Mouse (Mus musculus) liver, postnatal 0 days (tissue): ENCODE measurements around the gene Tnpo3. TPM values are rescaled to one million over a fixed set of nuclear protein-coding genes. Genes with fewer than 3 reads are reported as not detected.

ENCODE experiments used
- ATAC-seq: fragments of 200-750 bp; cut with Nextera tagmentation; 2 replicates; pipeline ENCODE4 v1.8.0; 2017; ENCODE audit warnings: mild to moderate bottlenecking, moderate library complexity
- DNase-seq: peaks from one replicate; pipeline ENCODE4 v3.0.0-alpha.2; 2016
- H3K27ac ChIP-seq: fragments of 300-500 bp; sonication (generic); 2 replicates; pipeline ENCODE4 v1.5.1; 2014; ENCODE audit warnings: antibody characterized with exemption, moderate library complexity, mild to moderate bottlenecking, low read depth
- H3K27me3 ChIP-seq: fragments of 300-500 bp; sonication (generic); 2 replicates; pipeline ENCODE4 v1.6.1; 2014; ENCODE audit warnings: low read length, control low read depth, mixed read lengths; ENCODE audit not compliant: insufficient read depth
- H3K36me3 ChIP-seq: fragments of 300-500 bp; sonication (generic); replicated peaks from 2 replicates; pipeline ENCODE4 v1.6.1; 2014; ENCODE audit warnings: mild to moderate bottlenecking, control low read depth, low read length, moderate library complexity, mixed read lengths; ENCODE audit not compliant: insufficient read depth
- H3K4me1 ChIP-seq: fragments of 300-500 bp; sonication (generic); 2 replicates; pipeline ENCODE4 v1.6.1; 2014; ENCODE audit warnings: antibody characterized with exemption, mild to moderate bottlenecking, control low read depth; ENCODE audit not compliant: insufficient read depth
- H3K4me2 ChIP-seq: fragments of 300-500 bp; sonication (generic); 2 replicates; pipeline ENCODE4 v1.6.1; 2014; ENCODE audit warnings: low read depth, mild to moderate bottlenecking, low read length, moderate library complexity, mixed read lengths
- H3K4me3 ChIP-seq: fragments of 300-500 bp; sonication (generic); 2 replicates; pipeline ENCODE4 v1.5.1; 2014; ENCODE audit warnings: low read depth, low read length
- H3K9ac ChIP-seq: fragments of 300-500 bp; sonication (generic); replicated peaks from 2 replicates; pipeline ENCODE4 v1.6.1; 2014; ENCODE audit warnings: mild to moderate bottlenecking, moderate library complexity
- H3K9me3 ChIP-seq: fragments of 300-500 bp; sonication (generic); 2 replicates; pipeline ENCODE4 v1.6.1; 2016; ENCODE audit warnings: mild to moderate bottlenecking, control low read depth, low read length, mixed read lengths
- CTCF ChIP-seq: sonication (generic); IDR thresholded peaks from 2 replicates; pipeline ENCODE4 v1.5.1; 2016; ENCODE audit warnings: antibody characterized with exemption, low read depth
- EP300 ChIP-seq: IDR thresholded peaks from 2 replicates; pipeline ENCODE4 v1.6.1; 2016; ENCODE audit warnings: antibody characterized with exemption, low read depth, mild to moderate bottlenecking
- WGBS: fragments of 180-500 bp; shearing (Covaris S2); extraction: QIAGEN DNeasy Blood & Tissue Kit; methylation state at CpG from one replicate; pipeline ENCODE4 v1.1.7; 2014; ENCODE audit not compliant: insufficient replicate concordance; 5-methylcytosine and 5-hydroxymethylcytosine counted together
- polyA plus RNA-seq: library from polyadenylated mRNA; unstranded; fragments of >200 nt; fragmentation: Nextera tagmentation; extraction: Ambion mirVana; gene quantifications from 2 replicates; pipeline ENCODE4 v1.2.1, GENCODE M21; 2015

The Tnpo3 gene
- polyA plus RNA-seq, 1 experiment from 2014 or later = 20.4 TPM

GRCm38 (mm10) chr6:29526281-29527251 is 83.1 kb downstream of the Tnpo3 start, which contains the start of gene Irf5:
Gene Irf5 (plus strand): TSS chr6:29526625.
- H3K9me3 ChIP-seq = no peaks in the 10 kb centered on the region
- H3K4me3 ChIP-seq = peak within 1 kb of the TSS; percentile 64
- H3K36me3 ChIP-seq = no peaks in the 10 kb centered on the region
- H3K4me1 ChIP-seq = peaks cover 29% of the 10 kb centered on the region
- peak within 1 kb of the TSS; percentile 93 for H3K4me2 ChIP-seq
- WGBS = 2% methylated on average over 76 of the region's 96 CpGs
- ATAC-seq (peak; percentile 28), DNase-seq (peak; percentile 48)
- peak within 1 kb of the TSS; percentile 69 for H3K9ac ChIP-seq
- peaks cover 34% of the 10 kb centered on the region for H3K27me3 ChIP-seq
- no peak for TF ChIP-seq CTCF
- no peak for TF ChIP-seq EP300
- H3K27ac ChIP-seq = peak within 1 kb of the TSS; percentile 67

- H3K9me3 ChIP-seq = no peaks in the 10 kb centered on the region
- peaks cover 26% of the 10 kb centered on the region for H3K4me1 ChIP-seq
- 68% methylated on average over 6 of the region's 6 CpGs for WGBS
- DNase-seq (peak; percentile 50), ATAC-seq (no peak)
- H3K4me3 ChIP-seq = no peak overlapping the region
- no peak overlapping the region for H3K4me2 ChIP-seq
- H3K9ac ChIP-seq = no peak overlapping the region
- H3K36me3 ChIP-seq = no peaks in the 10 kb centered on the region
- TF ChIP-seq EP300 (no peak), CTCF (peak; percentile 64)
- H3K27ac ChIP-seq = no peak overlapping the region
- peaks cover 34% of the 10 kb centered on the region for H3K27me3 ChIP-seq
Observed at GRCm38 (mm10) chr6:29525256-29525655, 84.4 kb downstream of the Tnpo3 start.

DNA sequence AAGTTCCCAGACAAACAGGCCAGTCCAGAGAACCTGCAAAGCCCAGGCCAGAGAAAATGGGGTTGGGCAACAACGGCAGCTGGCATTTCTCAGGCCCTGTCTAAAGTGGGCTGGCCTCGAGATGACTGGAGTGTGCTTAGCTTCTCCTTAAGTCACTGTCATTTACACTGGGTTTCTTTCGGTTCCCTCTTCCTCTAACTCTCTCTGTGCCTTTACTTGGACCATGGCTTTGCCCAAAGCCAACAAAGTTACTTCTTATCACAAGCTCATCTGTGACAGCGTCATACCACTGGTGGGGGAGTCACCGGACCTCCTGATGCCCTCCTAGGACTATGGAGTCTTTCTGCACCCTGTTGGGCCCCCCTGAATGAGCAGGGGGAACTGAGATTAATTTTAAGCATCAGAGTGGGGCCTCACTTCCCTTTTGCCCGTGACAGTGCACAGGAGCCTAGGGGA is 85.6 kb downstream of the Tnpo3 start:
- TF ChIP-seq CTCF (no peak), EP300 (no peak)
- Histone ChIP-seq H3K9ac (no peak overlapping the region), H3K4me2 (no peak overlapping the region), H3K4me3 (no peak overlapping the region), H3K9me3 (no peaks in the 10 kb centered on the region), H3K27me3 (peaks cover 33% of the 10 kb centered on the region), H3K27ac (peak overlapping the region; percentile 76), H3K36me3 (no peaks in the 10 kb centered on the region), H3K4me1 (peaks cover 21% of the 10 kb centered on the region)
- peak; percentile 60 for ATAC-seq
- WGBS = 27% methylated on average over 6 of the region's 6 CpGs
- peak; percentile 36 for DNase-seq

- no peak for TF ChIP-seq EP300
- TF ChIP-seq CTCF = no peak
- peaks cover 28% of the 10 kb centered on the region for H3K27me3 ChIP-seq
- no peaks in the 10 kb centered on the region for H3K36me3 ChIP-seq
- H3K4me2 ChIP-seq = no peak overlapping the region
- peaks cover 21% of the 10 kb centered on the region for H3K4me1 ChIP-seq
- H3K9ac ChIP-seq = no peak overlapping the region
- H3K27ac ChIP-seq = peak overlapping the region; percentile 76
- H3K9me3 ChIP-seq = no peaks in the 10 kb centered on the region
- ATAC-seq (no peak), DNase-seq (no peak)
- 50% methylated on average over 12 of the region's 12 CpGs for WGBS
- H3K4me3 ChIP-seq = no peak overlapping the region
Observed at GRCm38 (mm10) chr6:29523301-29524033, 86.2 kb downstream of the Tnpo3 start.

GRCm38 (mm10) chr6:29522626-29523300 is 86.9 kb downstream of the Tnpo3 start:
- Histone ChIP-seq H3K9me3 (no peaks in the 10 kb centered on the region), H3K4me1 (peaks cover 21% of the 10 kb centered on the region), H3K27ac (peak overlapping the region; percentile 76), H3K36me3 (no peaks in the 10 kb centered on the region), H3K9ac (no peak overlapping the region), H3K4me2 (no peak overlapping the region), H3K4me3 (no peak overlapping the region), H3K27me3 (peaks cover 21% of the 10 kb centered on the region)
- ATAC-seq (no peak), DNase-seq (no peak)
- 44% methylated on average over 6 of the region's 6 CpGs for WGBS
- TF ChIP-seq EP300 (no peak), CTCF (no peak)
